Mouse (Mus musculus) cortical plate, adult 2 months (tissue): ENCODE data around the gene Srp54c. TPM values are rescaled to one million over a fixed set of nuclear protein-coding genes. Genes with fewer than 3 reads are reported as not detected.

Experiments used
- H3K27ac ChIP-seq: fragments of 200-500 bp; 2 replicates; pipeline ENCODE4 v1.5.1; 2012; ENCODE audit warnings: low read length, control low read depth, inconsistent platforms; ENCODE audit not compliant: insufficient read depth
- H3K4me1 ChIP-seq: fragments of 200-500 bp; 2 replicates; pipeline ENCODE4 v1.6.1; 2011; ENCODE audit warnings: low read length; ENCODE audit not compliant: control insufficient read depth, insufficient read depth
- H3K4me3 ChIP-seq: fragments of 200-500 bp; 2 replicates; pipeline ENCODE4 v1.5.1; 2011; ENCODE audit warnings: mild to moderate bottlenecking, low read length, control low read depth; ENCODE audit not compliant: insufficient read depth
- CTCF ChIP-seq: fragments of 200-500 bp; IDR thresholded peaks from 2 replicates; pipeline ENCODE4 v1.5.1; 2011; ENCODE audit warnings: mild to moderate bottlenecking, control low read depth, low read length; ENCODE audit not compliant: insufficient read depth; ENCODE audit errors: extremely low read depth
- POLR2A ChIP-seq: fragments of 200-500 bp; IDR thresholded peaks from 2 replicates; pipeline ENCODE4 v1.6.1; 2011; ENCODE audit warnings: mild to moderate bottlenecking, low read length, control low read depth; ENCODE audit not compliant: insufficient read depth; ENCODE audit errors: extremely low read depth
- polyA plus RNA-seq: library from polyadenylated mRNA; depleted of rRNA; stranded (reverse); fragments of >200 nt; gene quantifications from 2 replicates; pipeline ENCODE4 v1.2.3, GENCODE M21; 2012; rRNA removed

Srp54c gene
- polyA plus RNA-seq, 1 experiment: 66.5 TPM

- H3K27ac ChIP-seq: no peak overlapping the region
- H3K4me3 ChIP-seq: no peak overlapping the region
- TF ChIP-seq CTCF: no peak
- no peak for TF ChIP-seq POLR2A
- no peaks in the 10 kb centered on the region for H3K4me1 ChIP-seq
Measured at GRCm38 (mm10) chr12:55311841-55312240, 81.9 kb downstream of the Srp54c start.

Other genes with a start within 250 kb of the Srp54c start
- gene Gm20403, start 243.6 kb upstream of the Srp54c start, polyA plus RNA-seq: not detected in 2 replicates
- 1.8 and 2.3 TPM in 2 replicates for gene Baz1a, start 215.8 kb upstream of the Srp54c start, polyA plus RNA-seq
- 15.9 and 17.1 TPM in 2 replicates for gene 2700097O09Rik, start 150.1 kb upstream of the Srp54c start, polyA plus RNA-seq
- 71.6 and 76.5 TPM in 2 replicates for gene Srp54a, start 149.9 kb upstream of the Srp54c start, polyA plus RNA-seq
- 25.6 and 27.4 TPM in 2 replicates for gene Fam177a, start 105.7 kb upstream of the Srp54c start, polyA plus RNA-seq
- 29.0 and 29.9 TPM in 2 replicates for gene Srp54b, start 75.1 kb upstream of the Srp54c start, polyA plus RNA-seq
- gene 1700047I17Rik2, start 30.6 kb upstream of the Srp54c start, polyA plus RNA-seq: not detected in 2 replicates
- gene 1110008L16Rik, start 69.4 kb downstream of the Srp54c start, polyA plus RNA-seq: 7.0 and 7.8 TPM in 2 replicates
- 10.5 and 10.9 TPM in 2 replicates for gene Ppp2r3c, start 72.8 kb downstream of the Srp54c start, polyA plus RNA-seq
- gene Psma6, start 154.1 kb downstream of the Srp54c start, polyA plus RNA-seq: 127 and 129 TPM in 2 replicates